ENCODE assay signal across 8 mouse cellular contexts in the genomic region with DNA sequence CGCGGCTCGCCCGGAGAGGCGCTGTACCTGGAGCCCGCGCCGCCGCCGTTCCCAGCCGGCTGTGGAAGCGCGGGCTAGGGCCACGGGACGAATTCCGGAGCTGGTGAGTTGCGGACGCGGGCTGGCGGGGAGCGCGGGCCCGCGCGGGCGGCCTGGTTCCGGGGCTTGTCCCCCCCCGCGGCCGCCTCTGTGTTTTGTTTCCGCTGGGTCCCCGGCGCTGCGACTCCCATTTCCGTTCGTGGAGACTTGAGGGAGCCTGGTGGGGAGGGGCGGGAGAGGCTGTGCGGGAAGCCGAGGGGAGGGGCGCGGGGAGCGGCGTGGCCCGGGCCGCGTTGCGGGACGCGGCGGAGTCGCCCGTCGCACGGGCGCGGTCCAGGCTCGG. TPM values are rescaled to one million over a fixed set of nuclear protein-coding genes. Genes with fewer than 3 reads are reported as not detected.
DNase-seq lines count a peak whose midpoint lies in the region; ATAC-seq and TF ChIP-seq lines count a peak whose summit lies in the region.

Gene Atp5j, minus strand, starts transcription at position 185 of the 382 bp plus-strand sequence.

- H3K27ac ChIP-seq in olfactory bulb, adult 2 months (ENCODE audit: insufficient read depth, low read depth, low read length), result peak within 1 kb of the TSS; percentile 85

- no peak for TF ChIP-seq CTCF in lung, adult 2 months (IDR thresholded peaks at IDR 0.05; ENCODE audit: insufficient read depth, low read length)
- TF ChIP-seq CTCF in olfactory bulb, adult 2 months (IDR thresholded peaks at IDR 0.05; ENCODE audit: insufficient read depth, low read depth, low read length), result no peak

- peak in 1 of 2 experiments; percentile 3; a peak in 1 of 4 replicates for ATAC-seq in hematopoietic stem cell, adult 5-6 weeks (replicated peaks in 1 of 2; ENCODE audit: insufficient read depth in 1 of 2, low FRiP score in 2 of 2, low TSS enrichment in 1 of 2, low read depth in 1 of 2, poor library complexity in 2 of 2, severe bottlenecking in 2 of 2)

- no peak for TF ChIP-seq POLR2A in lung, adult 2 months (IDR thresholded peaks at IDR 0.05; ENCODE audit: borderline replicate concordance, extremely low read depth, low read depth, low read length)
- TF ChIP-seq POLR2A in olfactory bulb, adult 2 months (IDR thresholded peaks at IDR 0.05; ENCODE audit: insufficient read depth, low read depth, low read length), result no peak; the same call in 1 of the 2 replicates

- H3K4me3 ChIP-seq in lung, adult 2 months (replicated peaks; ENCODE audit: extremely low read depth, low read depth, low read length), result peak within 1 kb of the TSS; percentile 89
- H3K4me3 ChIP-seq in olfactory bulb, adult 2 months (ENCODE audit: insufficient read depth, low read depth, low read length), result peak within 1 kb of the TSS; percentile 98

- under 1% methylated on average over 57 of the region's 57 CpGs for WGBS in lung, adult 2 months
- WGBS in olfactory bulb, adult 2 months, result under 1% methylated on average over 53 of the region's 57 CpGs

- DNase-seq in NIH3T3 (ENCODE audit: low read depth), result peak; percentile 81
- peak; percentile 89 for DNase-seq in cerebellum, adult 9-11 months
- DNase-seq in frontal cortex, adult 2 months (ENCODE audit: extremely low spot score in 1 of 2, low spot score in 1 of 2), result peak; percentile 57 to 87
- peak; percentile 75 to 79 for DNase-seq in layer of hippocampus, adult 8-10 months (ENCODE audit: low spot score in 2 of 2)
- peak; percentile 83 for DNase-seq in lung, adult 2 months
- peak; percentile 84 for DNase-seq in thymus, postnatal 4 days

- no peaks in the 10 kb centered on the region for H3K4me1 ChIP-seq in lung, adult 2 months (ENCODE audit: control insufficient read depth, insufficient read depth, low read length)
- peaks cover 10% of the 10 kb centered on the region for H3K4me1 ChIP-seq in olfactory bulb, adult 2 months (ENCODE audit: control insufficient read depth, insufficient read depth, low read length)

RNA-seq across cellular contexts. Expression of gene Atp5j, which starts in this region (rescaled TPM):
- polyA plus RNA-seq in frontal cortex, adult 2 months (2012; rRNA removed), result 396 and 409 TPM in 2 replicates
- 266 and 344 TPM in 2 replicates for total RNA-seq in hematopoietic stem cell, adult 5-6 weeks (2017)
- total RNA-seq in layer of hippocampus, adult 8-10 months (2022), result 100 to 1,000 TPM; 307 to 388 (median 342) TPM
- polyA plus RNA-seq in lung, adult 2 months (2012; rRNA removed), result 117 and 167 TPM in 2 replicates
- polyA plus RNA-seq in olfactory bulb, adult 2 months (2012; ENCODE audit: insufficient read depth, insufficient read length, low replicate concordance, missing spikeins), result not detected in 2 replicates
